Mouse (Mus musculus) heart, embryonic 11.5 days (tissue): ENCODE measurements at regions not wholly inside any gene's neighbourhood (a gene's known extent, or its start where the extent isn't known, plus 50 kb on each side); places are given as distances from the start of the nearest gene placed in this dataset.

Experiments
- ATAC-seq: fragments of 200-750 bp; cut with Nextera tagmentation; replicated peaks from 2 replicates; pipeline ENCODE4 v1.8.0; 2017; ENCODE audit warnings: moderate library complexity; ENCODE audit not compliant: insufficient number of reproducible peaks, low FRiP score, low TSS enrichment
- H3K27ac ChIP-seq: fragments of 300-500 bp; sonication (generic); 2 replicates; pipeline ENCODE4 v1.5.1; 2014; ENCODE audit warnings: mild to moderate bottlenecking, low read depth, low read length
- H3K27me3 ChIP-seq: fragments of 300-500 bp; sonication (generic); 2 replicates; pipeline ENCODE4 v1.6.1; 2014; ENCODE audit warnings: mild to moderate bottlenecking, low read length, mixed read lengths; ENCODE audit not compliant: control insufficient read depth, insufficient read depth
- H3K36me3 ChIP-seq: fragments of 300-500 bp; sonication (generic); 2 replicates; pipeline ENCODE4 v1.6.1; 2014; ENCODE audit warnings: mild to moderate bottlenecking, low read length, moderate library complexity, mixed read lengths; ENCODE audit not compliant: control insufficient read depth, insufficient read depth
- H3K4me1 ChIP-seq: fragments of 300-500 bp; sonication (generic); 2 replicates; pipeline ENCODE4 v1.6.1; 2014; ENCODE audit warnings: low read length; ENCODE audit not compliant: control insufficient read depth, insufficient read depth
- H3K4me2 ChIP-seq: fragments of 300-500 bp; sonication (generic); 2 replicates; pipeline ENCODE4 v1.6.1; 2014; ENCODE audit warnings: mild to moderate bottlenecking, moderate library complexity
- H3K4me3 ChIP-seq: fragments of 300-500 bp; sonication (generic); 2 replicates; pipeline ENCODE4 v1.5.1; 2014; ENCODE audit warnings: low read depth, low read length
- H3K9ac ChIP-seq: fragments of 300-500 bp; sonication (generic); 2 replicates; pipeline ENCODE4 v1.6.1; 2014; ENCODE audit warnings: mild to moderate bottlenecking, low read depth, low read length, moderate library complexity
- H3K9me3 ChIP-seq: fragments of 300-500 bp; sonication (generic); replicated peaks from 2 replicates; pipeline ENCODE4 v1.6.1; 2016; ENCODE audit warnings: low read length; ENCODE audit not compliant: control insufficient read depth
- WGBS: fragments of 180-500 bp; shearing (Covaris S2); extraction: QIAGEN DNeasy Blood & Tissue Kit; methylation state at CpG from one replicate; pipeline ENCODE4 v1.1.7; 2014; ENCODE audit not compliant: insufficient replicate concordance; 5-methylcytosine and 5-hydroxymethylcytosine counted together

DNA sequence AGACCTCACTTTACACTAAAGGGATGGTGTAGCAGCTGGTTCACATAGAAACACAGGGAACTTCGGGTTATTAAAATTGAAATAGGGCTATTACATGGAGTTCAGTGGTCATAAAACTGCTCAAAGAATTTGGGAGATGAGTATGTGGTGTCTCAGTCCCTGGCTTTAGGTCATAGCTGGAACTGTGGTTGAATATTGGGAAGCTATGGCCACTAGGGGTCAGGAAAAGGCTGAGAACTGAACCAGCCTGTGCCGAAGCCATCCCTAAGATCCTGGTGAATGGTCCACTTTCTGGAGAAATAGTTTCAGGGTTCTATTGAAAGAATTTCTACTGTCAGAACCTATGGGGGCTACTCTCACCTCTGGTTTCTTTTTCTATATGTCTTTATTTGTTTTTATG, 229.0 kb downstream of the Ankrd50 start:
- ATAC-seq, result no peak
- Histone ChIP-seq H3K4me3 (no peak overlapping the region), H3K4me1 (peaks cover 4% of the 10 kb centered on the region; the same call in 1 of the 2 replicates), H3K27me3 (no peaks in the 10 kb centered on the region), H3K9ac (no peak overlapping the region), H3K4me2 (no peak overlapping the region), H3K27ac (no peak overlapping the region), H3K36me3 (no peaks in the 10 kb centered on the region), H3K9me3 (no peaks in the 10 kb centered on the region)
- WGBS, result 11% methylated on average over 2 of the region's 2 CpGs

DNA sequence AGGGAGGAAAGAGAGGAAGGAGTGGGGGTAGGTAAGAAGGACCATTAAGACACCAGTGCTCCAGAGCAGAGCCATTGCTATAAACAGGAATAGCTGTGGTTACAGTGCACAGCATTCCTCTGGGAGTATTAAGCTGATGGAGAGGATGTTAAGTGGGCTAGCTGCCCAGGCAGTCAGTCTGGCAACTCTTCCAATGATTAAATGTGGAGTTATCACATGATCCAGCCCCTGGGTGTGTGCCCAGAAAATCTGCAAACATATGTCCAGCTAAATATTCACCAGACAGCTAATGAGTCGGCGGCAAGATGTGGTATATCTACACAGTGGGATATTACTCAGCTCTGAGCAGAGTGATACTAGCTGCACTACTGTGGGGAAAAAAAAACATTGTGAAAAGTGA, 229.7 kb downstream of the Ankrd50 start:
- H3K27ac ChIP-seq, result no peak overlapping the region
- H3K9me3 ChIP-seq, result no peaks in the 10 kb centered on the region
- no peak overlapping the region for H3K4me2 ChIP-seq
- H3K36me3 ChIP-seq, result no peaks in the 10 kb centered on the region
- H3K27me3 ChIP-seq, result no peaks in the 10 kb centered on the region
- H3K4me3 ChIP-seq, result no peak overlapping the region
- 61% methylated on average over 2 of the region's 2 CpGs for WGBS
- H3K4me1 ChIP-seq, result peaks cover 4% of the 10 kb centered on the region; the same call in 1 of the 2 replicates
- ATAC-seq, result no peak
- H3K9ac ChIP-seq, result no peak overlapping the region

DNA sequence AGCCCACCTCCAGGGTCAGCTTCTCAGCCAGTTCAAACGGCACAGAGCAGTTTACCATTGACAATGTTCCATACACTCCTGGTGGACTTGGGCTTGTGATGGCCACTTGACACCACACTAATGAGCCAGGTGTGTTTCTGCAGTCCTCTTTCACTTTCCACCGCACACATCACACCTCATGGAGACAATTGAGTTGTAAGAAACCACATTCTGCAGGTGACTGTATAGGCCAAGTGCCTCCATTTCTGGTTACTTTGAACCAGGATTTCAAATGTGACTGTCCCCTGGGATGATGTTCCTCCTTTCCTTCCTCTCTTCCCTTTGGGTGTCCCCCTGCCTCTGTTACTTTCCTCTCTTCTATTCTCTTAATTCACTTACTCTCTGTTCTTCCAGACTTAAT, 233.1 kb downstream of the Ankrd50 start:
- Histone ChIP-seq H3K4me2 (no peak overlapping the region), H3K4me1 (no peaks in the 10 kb centered on the region), H3K4me3 (no peak overlapping the region), H3K27me3 (no peaks in the 10 kb centered on the region), H3K36me3 (no peaks in the 10 kb centered on the region), H3K9ac (no peak overlapping the region), H3K9me3 (no peaks in the 10 kb centered on the region), H3K27ac (no peak overlapping the region)
- no peak for ATAC-seq
- WGBS, result 71% methylated on average over 2 of the region's 2 CpGs

DNA sequence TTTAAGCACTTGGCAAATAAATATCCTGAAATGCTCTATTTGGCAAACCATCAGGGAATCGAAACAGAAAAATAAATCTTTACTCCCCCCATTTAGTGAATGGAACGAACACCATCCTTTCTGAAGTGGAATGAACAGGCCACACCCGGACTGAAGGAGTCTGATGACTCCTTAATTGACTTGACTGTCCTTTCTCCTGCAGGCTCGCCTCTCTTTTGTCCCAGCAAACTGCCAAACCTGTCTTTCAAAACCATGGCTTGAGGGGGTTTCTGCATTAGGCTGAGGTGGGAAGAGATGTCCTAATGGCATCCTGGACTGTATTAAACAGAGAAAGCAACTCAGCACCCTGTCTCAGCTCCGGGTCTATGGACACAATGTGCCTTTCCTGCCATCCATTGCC, 234.1 kb downstream of the Ankrd50 start:
- no peak overlapping the region for H3K27ac ChIP-seq
- no peak overlapping the region for H3K9ac ChIP-seq
- H3K9me3 ChIP-seq, result no peaks in the 10 kb centered on the region
- H3K36me3 ChIP-seq, result no peaks in the 10 kb centered on the region
- 67% methylated on average over 5 of the region's 5 CpGs for WGBS
- H3K4me3 ChIP-seq, result no peak overlapping the region
- no peaks in the 10 kb centered on the region for H3K4me1 ChIP-seq
- H3K4me2 ChIP-seq, result no peak overlapping the region
- no peaks in the 10 kb centered on the region for H3K27me3 ChIP-seq
- ATAC-seq, result no peak

DNA sequence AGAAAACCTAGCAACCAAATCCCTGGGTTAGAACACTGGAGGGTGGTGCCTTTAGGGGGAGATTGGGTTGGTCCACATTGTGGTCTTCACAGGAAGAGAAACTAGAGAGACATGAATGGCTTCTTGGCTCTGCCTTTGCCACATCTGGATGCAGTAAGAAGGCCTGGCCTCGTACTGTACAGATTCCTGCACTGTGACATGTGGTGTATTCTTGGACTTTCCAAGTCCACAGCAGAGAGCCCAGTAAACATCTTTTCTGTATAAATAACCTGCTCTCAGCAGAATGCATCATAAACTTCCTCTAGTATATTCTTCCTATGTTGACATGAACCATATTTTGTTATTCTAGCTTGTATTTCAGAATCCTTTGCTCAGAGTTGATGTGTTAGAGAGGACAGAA, 235.7 kb downstream of the Ankrd50 start:
- ATAC-seq, result no peak
- Histone ChIP-seq H3K27ac (no peak overlapping the region), H3K4me3 (no peak overlapping the region), H3K4me1 (no peaks in the 10 kb centered on the region), H3K36me3 (no peaks in the 10 kb centered on the region), H3K4me2 (no peak overlapping the region), H3K9me3 (no peaks in the 10 kb centered on the region), H3K9ac (no peak overlapping the region), H3K27me3 (no peaks in the 10 kb centered on the region)
- 76% methylated on average over 1 of the region's 1 CpGs for WGBS

DNA sequence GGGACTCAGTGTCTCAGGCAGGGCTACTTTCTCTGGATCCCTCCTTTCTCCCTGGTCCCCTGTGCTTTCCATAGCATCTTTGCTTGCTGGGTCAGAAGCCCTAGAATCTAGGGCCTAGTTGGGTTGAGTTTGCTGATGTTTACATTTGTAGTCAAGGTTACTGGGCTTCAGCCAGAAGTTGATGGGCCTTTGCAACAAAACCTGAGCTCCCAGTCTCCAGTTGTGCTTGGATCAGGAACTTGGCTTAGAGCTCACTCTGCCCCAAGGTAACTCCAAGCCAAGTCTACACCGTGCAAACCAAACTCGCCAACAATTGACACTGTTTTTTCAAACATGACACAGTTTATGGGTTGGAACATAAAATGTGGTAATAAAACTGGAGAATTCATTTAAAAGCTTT, 238.2 kb downstream of the Ankrd50 start:
- ATAC-seq, result no peak
- Histone ChIP-seq H3K9ac (no peak overlapping the region), H3K4me3 (no peak overlapping the region), H3K9me3 (no peaks in the 10 kb centered on the region), H3K36me3 (no peaks in the 10 kb centered on the region), H3K4me1 (no peaks in the 10 kb centered on the region), H3K27ac (no peak overlapping the region), H3K4me2 (no peak overlapping the region), H3K27me3 (no peaks in the 10 kb centered on the region)
- 93% methylated on average over 2 of the region's 2 CpGs for WGBS

DNA sequence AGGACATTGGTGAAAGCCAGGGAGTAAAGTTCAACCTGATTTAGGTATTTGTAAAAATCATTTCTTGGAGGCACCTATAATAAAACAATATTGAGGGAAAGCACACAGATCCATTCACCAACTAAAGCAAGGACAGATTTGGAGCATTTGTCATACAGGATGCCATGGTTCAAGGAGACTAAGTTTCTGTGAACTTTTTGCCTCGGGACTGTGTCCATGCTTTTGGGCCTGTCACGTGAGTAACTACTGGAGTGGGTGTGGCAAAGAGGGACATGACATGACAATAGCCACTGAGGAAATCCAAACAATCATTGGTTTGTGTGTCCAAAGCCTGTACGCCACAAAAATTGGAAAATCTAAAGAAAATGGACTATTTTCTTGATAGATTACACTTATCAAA, 241.4 kb downstream of the Ankrd50 start:
- H3K4me1 ChIP-seq, result no peaks in the 10 kb centered on the region
- H3K4me3 ChIP-seq, result no peak overlapping the region
- H3K9ac ChIP-seq, result no peak overlapping the region
- 79% methylated on average over 3 of the region's 3 CpGs for whole genome bisulfite sequencing
- H3K4me2 ChIP-seq, result no peak overlapping the region
- H3K27ac ChIP-seq, result no peak overlapping the region
- no peaks in the 10 kb centered on the region for H3K27me3 ChIP-seq
- H3K9me3 ChIP-seq, result no peaks in the 10 kb centered on the region
- H3K36me3 ChIP-seq, result no peaks in the 10 kb centered on the region
- no peak for ATAC-seq

DNA sequence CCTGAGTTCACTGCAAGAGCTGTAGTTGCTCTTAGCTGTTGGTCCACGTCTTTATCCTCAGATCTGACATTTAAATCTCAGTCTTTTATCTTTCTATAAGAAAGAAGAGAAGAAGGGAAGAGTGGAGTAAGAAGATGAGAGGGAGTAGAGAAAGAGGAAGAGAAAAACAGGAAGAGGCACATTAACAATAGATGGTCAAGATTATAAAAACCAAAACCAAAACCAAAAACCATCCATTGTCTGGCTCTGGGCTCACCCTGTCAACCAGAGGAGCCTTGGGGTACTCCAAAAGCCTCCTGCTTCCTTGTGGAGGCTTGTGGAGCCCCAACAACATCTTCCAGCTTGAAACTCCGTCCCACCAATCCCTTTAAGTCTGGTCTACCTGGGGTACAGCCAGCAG, 247.0 kb downstream of the Ankrd50 start:
- WGBS, result 73% methylated on average over 2 of the region's 2 CpGs
- no peak overlapping the region for H3K4me2 ChIP-seq
- no peak for ATAC-seq
- no peak overlapping the region for H3K9ac ChIP-seq
- H3K27ac ChIP-seq, result no peak overlapping the region
- H3K4me3 ChIP-seq, result no peak overlapping the region
- no peaks in the 10 kb centered on the region for H3K9me3 ChIP-seq
- no peaks in the 10 kb centered on the region for H3K36me3 ChIP-seq
- H3K4me1 ChIP-seq, result no peaks in the 10 kb centered on the region
- H3K27me3 ChIP-seq, result no peaks in the 10 kb centered on the region

DNA sequence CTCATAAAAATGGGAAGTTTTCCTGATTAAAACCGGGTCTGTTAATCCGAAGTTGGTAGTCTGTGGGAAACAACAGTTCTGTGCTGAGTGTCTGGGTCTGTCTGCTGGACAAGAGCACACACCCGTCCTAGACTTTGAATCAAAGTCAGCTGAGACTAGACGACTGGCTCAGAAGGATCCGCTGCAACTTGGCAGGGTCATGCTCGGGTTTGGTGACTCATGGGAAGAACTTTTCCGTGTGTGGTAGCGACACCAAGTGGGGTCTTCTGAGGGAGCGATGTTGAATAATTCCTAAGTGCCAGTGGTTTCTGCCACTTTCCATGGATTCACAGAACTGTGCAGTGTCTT, 248.9 kb downstream of the Ankrd50 start:
- H3K9ac ChIP-seq, result no peak overlapping the region
- H3K36me3 ChIP-seq, result no peaks in the 10 kb centered on the region
- no peak overlapping the region for H3K4me2 ChIP-seq
- no peaks in the 10 kb centered on the region for H3K9me3 ChIP-seq
- H3K27me3 ChIP-seq, result no peaks in the 10 kb centered on the region
- ATAC-seq, result no peak
- no peak overlapping the region for H3K4me3 ChIP-seq
- peaks cover 5% of the 10 kb centered on the region; the same call in 1 of the 2 replicates for H3K4me1 ChIP-seq
- WGBS, result 76% methylated on average over 9 of the region's 9 CpGs
- H3K27ac ChIP-seq, result no peak overlapping the region
